Mouse (Mus musculus) lung, embryonic 14.5 days (tissue): Measurements from ENCODE around the gene Cblc. TPM values are rescaled to one million over a fixed set of nuclear protein-coding genes. Genes with fewer than 3 reads are reported as not detected.
A peak's percentile ranks its signal among the peaks of the same experiment; 100 is the strongest.

Experiments
- ATAC-seq: fragments of 200-750 bp; cut with Nextera tagmentation; 2 replicates; pipeline ENCODE4 v1.8.0; 2017; ENCODE audit warnings: mild to moderate bottlenecking, moderate TSS enrichment, moderate library complexity; ENCODE audit not compliant: insufficient read depth
- DNase-seq: peaks from one replicate; pipeline ENCODE4 v3.0.0-alpha.2; 2015
- H3K27ac ChIP-seq: fragments of 300-500 bp; sonication (generic); 2 replicates; pipeline ENCODE4 v1.5.1; 2014; ENCODE audit warnings: low read depth, mild to moderate bottlenecking, moderate library complexity
- H3K27me3 ChIP-seq: fragments of 300-500 bp; sonication (generic); 2 replicates; pipeline ENCODE4 v1.6.1; 2014; ENCODE audit warnings: low read length, control low read depth; ENCODE audit not compliant: insufficient read depth
- H3K36me3 ChIP-seq: fragments of 300-500 bp; sonication (generic); 2 replicates; pipeline ENCODE4 v1.6.1; 2014; ENCODE audit warnings: control low read depth; ENCODE audit not compliant: insufficient read depth
- H3K4me1 ChIP-seq: fragments of 300-500 bp; sonication (generic); 2 replicates; pipeline ENCODE4 v1.6.1; 2014; ENCODE audit warnings: antibody characterized with exemption, control low read depth; ENCODE audit not compliant: insufficient read depth
- H3K4me2 ChIP-seq: fragments of 300-500 bp; sonication (generic); 2 replicates; pipeline ENCODE4 v1.6.1; 2014; ENCODE audit warnings: mild to moderate bottlenecking
- H3K4me3 ChIP-seq: fragments of 300-500 bp; sonication (generic); 2 replicates; pipeline ENCODE4 v1.5.1; 2014; ENCODE audit warnings: low read depth, low read length
- H3K9ac ChIP-seq: fragments of 300-500 bp; sonication (generic); 2 replicates; pipeline ENCODE4 v1.6.1; 2014
- H3K9me3 ChIP-seq: fragments of 300-500 bp; sonication (generic); 2 replicates; pipeline ENCODE4 v1.6.1; 2016; ENCODE audit warnings: low read depth, low read length, control low read depth
- CTCF ChIP-seq: IDR thresholded peaks from 2 replicates; pipeline ENCODE4 v1.5.1; 2016; ENCODE audit warnings: antibody characterized with exemption, low read depth
- WGBS: fragments of 180-500 bp; shearing (Covaris S2); extraction: QIAGEN DNeasy Blood & Tissue Kit; methylation state at CpG from one replicate; pipeline ENCODE4 v1.1.7; 2014; 5-methylcytosine and 5-hydroxymethylcytosine counted together
- polyA plus RNA-seq: library from polyadenylated mRNA; unstranded; fragments of >200 nt; fragmentation: Nextera tagmentation; extraction: Ambion mirVana; gene quantifications from 2 replicates; pipeline ENCODE4 v1.2.1, GENCODE M21; 2014

The Cblc gene
- polyA plus RNA-seq, 1 experiment from 2014 or later: 6.8 TPM

GRCm38 (mm10) chr7:19782645-19783044 is 14.0 kb downstream of the Cblc start:
- 94% methylated on average over 4 of the region's 4 CpGs for WGBS
- no peaks in the 10 kb centered on the region for H3K36me3 ChIP-seq
- H3K4me2 ChIP-seq: no peak overlapping the region
- no peak overlapping the region for H3K9ac ChIP-seq
- no peak overlapping the region for H3K4me3 ChIP-seq
- H3K27ac ChIP-seq: no peak overlapping the region
- no peaks in the 10 kb centered on the region for H3K27me3 ChIP-seq
- TF ChIP-seq CTCF: peak; percentile 73
- H3K4me1 ChIP-seq: no peaks in the 10 kb centered on the region
- ATAC-seq (no peak), DNase-seq (peak; percentile 58)
- no peaks in the 10 kb centered on the region for H3K9me3 ChIP-seq

GRCm38 (mm10) chr7:19781741-19782140 is 14.9 kb downstream of the Cblc start:
- no peak for ATAC-seq
- H3K36me3 ChIP-seq: no peaks in the 10 kb centered on the region
- no peak for TF ChIP-seq CTCF
- H3K9me3 ChIP-seq: no peaks in the 10 kb centered on the region
- H3K4me2 ChIP-seq: no peak overlapping the region
- no peaks in the 10 kb centered on the region for H3K4me1 ChIP-seq
- H3K27me3 ChIP-seq: no peaks in the 10 kb centered on the region
- H3K27ac ChIP-seq: no peak overlapping the region
- no peak for DNase-seq
- 80% methylated on average over 7 of the region's 7 CpGs for WGBS
- H3K9ac ChIP-seq: no peak overlapping the region
- no peak overlapping the region for H3K4me3 ChIP-seq

GRCm38 (mm10) chr7:19779903-19780302 is 16.7 kb downstream of the Cblc start:
- no peak overlapping the region for H3K4me2 ChIP-seq
- H3K4me3 ChIP-seq: no peak overlapping the region
- ATAC-seq (no peak), DNase-seq (no peak)
- H3K9me3 ChIP-seq: no peaks in the 10 kb centered on the region
- H3K27me3 ChIP-seq: no peaks in the 10 kb centered on the region
- WGBS: 77% methylated on average over 4 of the region's 4 CpGs
- no peak overlapping the region for H3K27ac ChIP-seq
- H3K36me3 ChIP-seq: no peaks in the 10 kb centered on the region
- peak; percentile 53 for TF ChIP-seq CTCF
- no peak overlapping the region for H3K9ac ChIP-seq
- H3K4me1 ChIP-seq: no peaks in the 10 kb centered on the region

- Histone ChIP-seq H3K4me1 (no peaks in the 10 kb centered on the region), H3K4me3 (no peak overlapping the region), H3K27ac (peak overlapping the region; percentile 42; the same call in 1 of the 2 replicates), H3K36me3 (no peaks in the 10 kb centered on the region), H3K27me3 (no peaks in the 10 kb centered on the region), H3K9ac (no peak overlapping the region), H3K4me2 (no peak overlapping the region), H3K9me3 (no peaks in the 10 kb centered on the region)
- WGBS: 69% methylated on average over 8 of the region's 8 CpGs
- ATAC-seq: no peak
- DNase-seq: peak; percentile 73
- TF ChIP-seq CTCF: no peak
Observed at GRCm38 (mm10) chr7:19778645-19779044, 18.0 kb downstream of the Cblc start.

GRCm38 (mm10) chr7:19777049-19777723 is 19.4 kb downstream of the Cblc start:
- Histone ChIP-seq H3K4me3 (no peak overlapping the region), H3K36me3 (no peaks in the 10 kb centered on the region), H3K27ac (no peak overlapping the region), H3K27me3 (no peaks in the 10 kb centered on the region), H3K4me1 (no peaks in the 10 kb centered on the region), H3K9me3 (no peaks in the 10 kb centered on the region), H3K9ac (no peak overlapping the region), H3K4me2 (no peak overlapping the region)
- ATAC-seq: no peak
- DNase-seq: no peak
- 85% methylated on average over 11 of the region's 11 CpGs for WGBS
- no peak for TF ChIP-seq CTCF

GRCm38 (mm10) chr7:19771682-19772081 is 24.9 kb downstream of the Cblc start:
- Histone ChIP-seq H3K4me1 (peaks cover 21% of the 10 kb centered on the region; the same call in 1 of the 2 replicates), H3K4me2 (peak overlapping the region; percentile 93), H3K27ac (peak overlapping the region; percentile 58), H3K4me3 (peak overlapping the region; percentile 64; the same call in 1 of the 2 replicates), H3K9me3 (no peaks in the 10 kb centered on the region), H3K9ac (no peak overlapping the region; the same call in 1 of the 2 replicates), H3K36me3 (peaks cover 10% of the 10 kb centered on the region; the same call in 1 of the 2 replicates), H3K27me3 (no peaks in the 10 kb centered on the region)
- DNase-seq (no peak), ATAC-seq (no peak)
- WGBS: 41% methylated on average over 4 of the region's 4 CpGs
- TF ChIP-seq CTCF: no peak

- WGBS: 4% methylated on average over 9 of the region's 9 CpGs
- DNase-seq: peak; percentile 80
- H3K27ac ChIP-seq: peak within 1 kb of the TSS; percentile 83
- no peaks in the 10 kb centered on the region for H3K9me3 ChIP-seq
- H3K4me1 ChIP-seq: peaks cover 21% of the 10 kb centered on the region; the same call in 1 of the 2 replicates
- H3K9ac ChIP-seq: peak within 1 kb of the TSS; percentile 80
- H3K4me2 ChIP-seq: peak within 1 kb of the TSS; percentile 93
- H3K27me3 ChIP-seq: no peaks in the 10 kb centered on the region
- no peak for TF ChIP-seq CTCF
- ATAC-seq: peak; percentile 68
- peaks cover 17% of the 10 kb centered on the region; the same call in 1 of the 2 replicates for H3K36me3 ChIP-seq
- peak within 1 kb of the TSS; percentile 64 for H3K4me3 ChIP-seq
Observed at GRCm38 (mm10) chr7:19770984-19771391, 25.6 kb downstream of the Cblc start, which contains the start of gene Bcam. Bcam (minus strand) TSS chr7:19771016.
